Mouse (Mus musculus) midbrain, embryonic 16.5 days (tissue): ENCODE measurements at regions not wholly inside any gene's neighbourhood (a gene's known extent, or its start where the extent isn't known, plus 50 kb on each side); places are given as distances from the start of the nearest gene placed in this dataset.
"Not testable (repeated sequence)": the region's sequence is repeated elsewhere in the genome, so short reads cannot be mapped to it uniquely, and the experiment has no call there.

Source experiments
- ATAC-seq: fragments of 200-750 bp; cut with Nextera tagmentation; 2 replicates; pipeline ENCODE4 v1.8.0; 2017; ENCODE audit warnings: moderate TSS enrichment
- H3K27ac ChIP-seq: fragments of 300-500 bp; sonication (generic); 2 replicates; pipeline ENCODE4 v1.5.1; 2014; ENCODE audit warnings: mild to moderate bottlenecking, low read length, mixed read lengths
- H3K27me3 ChIP-seq: fragments of 300-500 bp; sonication (generic); 2 replicates; pipeline ENCODE4 v1.6.1; 2014; ENCODE audit warnings: low read depth, low read length, mixed read lengths; ENCODE audit not compliant: control insufficient read depth, insufficient read depth
- H3K36me3 ChIP-seq: fragments of 300-500 bp; sonication (generic); 2 replicates; pipeline ENCODE4 v1.6.1; 2014; ENCODE audit warnings: mild to moderate bottlenecking, low read length, moderate library complexity, mixed read lengths; ENCODE audit not compliant: control insufficient read depth, insufficient read depth
- H3K4me1 ChIP-seq: fragments of 300-500 bp; sonication (generic); 2 replicates; pipeline ENCODE4 v1.6.1; 2014; ENCODE audit warnings: mild to moderate bottlenecking, low read length, mixed read lengths; ENCODE audit not compliant: control insufficient read depth, insufficient read depth
- H3K4me2 ChIP-seq: fragments of 300-500 bp; sonication (generic); 2 replicates; pipeline ENCODE4 v1.6.1; 2014; ENCODE audit warnings: mild to moderate bottlenecking, low read length, mixed read lengths
- H3K4me3 ChIP-seq: fragments of 300-500 bp; sonication (generic); 2 replicates; pipeline ENCODE4 v1.5.1; 2014; ENCODE audit warnings: low read depth, mild to moderate bottlenecking, low read length, moderate library complexity, mixed read lengths
- H3K9ac ChIP-seq: fragments of 300-500 bp; sonication (generic); 2 replicates; pipeline ENCODE4 v1.6.1; 2014; ENCODE audit warnings: low read depth, low read length, mixed read lengths
- H3K9me3 ChIP-seq: fragments of 300-500 bp; sonication (generic); replicated peaks from 2 replicates; pipeline ENCODE4 v1.6.1; 2014; ENCODE audit warnings: mild to moderate bottlenecking, low read length, mixed read lengths; ENCODE audit not compliant: control insufficient read depth, poor library complexity, severe bottlenecking
- whole genome bisulfite sequencing: fragments of 180-500 bp; shearing (Covaris S2); extraction: QIAGEN DNeasy Blood & Tissue Kit; methylation state at CpG from one replicate; pipeline ENCODE4 v1.1.7; 2014; 5-methylcytosine and 5-hydroxymethylcytosine counted together

- Histone ChIP-seq H3K27me3 (no peaks in the 10 kb centered on the region), H3K4me3 (no peak overlapping the region), H3K4me1 (no peaks in the 10 kb centered on the region), H3K9ac (no peak overlapping the region), H3K4me2 (no peak overlapping the region), H3K36me3 (no peaks in the 10 kb centered on the region), H3K27ac (no peak overlapping the region), H3K9me3 (no peaks in the 10 kb centered on the region)
- WGBS = 87% methylated on average over 5 of the region's 5 CpGs
- ATAC-seq = no peak
Measured at GRCm38 (mm10) chr3:84390769-84391168, 84.1 kb upstream of the Trim2 start.

GRCm38 (mm10) chr3:84388486-84388885 lies 81.8 kb upstream of the Trim2 start:
- Histone ChIP-seq H3K9ac (no peak overlapping the region), H3K4me2 (no peak overlapping the region), H3K36me3 (no peaks in the 10 kb centered on the region), H3K4me3 (no peak overlapping the region), H3K27ac (no peak overlapping the region), H3K4me1 (no peaks in the 10 kb centered on the region), H3K9me3 (no peaks in the 10 kb centered on the region), H3K27me3 (no peaks in the 10 kb centered on the region)
- WGBS = 94% methylated on average over 6 of the region's 6 CpGs
- no peak for ATAC-seq

DNA sequence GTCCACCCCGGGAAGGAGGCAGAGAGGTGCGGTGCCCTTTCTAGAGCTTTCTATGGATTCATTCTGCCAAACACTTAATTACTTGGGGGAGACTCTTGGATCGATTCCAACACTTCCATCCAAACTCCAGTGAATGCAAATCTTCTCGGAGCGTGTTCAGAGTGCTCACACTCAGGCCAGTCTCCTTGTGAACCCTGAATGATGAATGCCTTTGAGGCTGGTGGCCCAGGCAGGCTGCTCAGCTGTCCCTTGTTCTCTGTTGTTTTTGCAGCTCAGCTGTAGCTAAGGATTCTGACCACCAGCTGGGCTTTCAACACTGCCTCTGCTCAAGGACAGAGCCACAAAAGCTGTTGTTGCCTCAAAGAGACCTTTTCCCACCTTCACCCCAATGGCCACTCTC lies 79.0 kb upstream of the Trim2 start:
- Histone ChIP-seq H3K4me2 (no peak overlapping the region), H3K27ac (no peak overlapping the region), H3K9me3 (no peaks in the 10 kb centered on the region), H3K4me1 (no peaks in the 10 kb centered on the region), H3K27me3 (no peaks in the 10 kb centered on the region), H3K36me3 (no peaks in the 10 kb centered on the region), H3K4me3 (no peak overlapping the region), H3K9ac (no peak overlapping the region)
- 40% methylated on average over 5 of the region's 5 CpGs for WGBS
- ATAC-seq = no peak

- H3K36me3 ChIP-seq = no peaks in the 10 kb centered on the region
- no peak overlapping the region for H3K27ac ChIP-seq
- H3K4me3 ChIP-seq = no peak overlapping the region
- no peaks in the 10 kb centered on the region for H3K4me1 ChIP-seq
- H3K9ac ChIP-seq = no peak overlapping the region
- H3K27me3 ChIP-seq = no peaks in the 10 kb centered on the region
- no peak for ATAC-seq
- 81% methylated on average over 3 of the region's 3 CpGs for WGBS
- no peak overlapping the region for H3K4me2 ChIP-seq
- H3K9me3 ChIP-seq = no peaks in the 10 kb centered on the region
Measured at GRCm38 (mm10) chr3:84383559-84383958, 76.9 kb upstream of the Trim2 start.

DNA sequence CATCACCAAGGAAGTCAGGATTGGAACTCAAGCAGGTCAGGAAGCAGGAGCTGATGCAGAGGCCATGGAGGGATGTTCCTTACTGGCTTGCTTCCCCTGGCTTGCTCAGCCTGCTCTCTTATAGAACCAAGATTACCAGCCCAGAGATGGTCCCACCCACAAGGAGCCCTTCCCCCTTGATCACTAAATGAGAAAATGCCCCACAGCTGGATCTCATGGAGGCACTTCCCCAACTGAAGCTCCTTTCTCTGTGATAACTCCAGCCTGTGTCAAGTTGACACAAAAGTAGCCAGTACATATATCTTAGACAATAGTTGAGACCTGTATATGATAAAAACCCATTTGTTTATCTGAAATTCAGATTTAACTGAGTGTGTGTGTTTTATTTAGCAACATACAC lies 76.4 kb upstream of the Trim2 start:
- H3K4me3 ChIP-seq, H3K27me3 ChIP-seq, H3K4me2 ChIP-seq, H3K9me3 ChIP-seq, H3K36me3 ChIP-seq, ATAC-seq, H3K4me1 ChIP-seq, H3K9ac ChIP-seq, H3K27ac ChIP-seq: not testable (repeated sequence)

DNA sequence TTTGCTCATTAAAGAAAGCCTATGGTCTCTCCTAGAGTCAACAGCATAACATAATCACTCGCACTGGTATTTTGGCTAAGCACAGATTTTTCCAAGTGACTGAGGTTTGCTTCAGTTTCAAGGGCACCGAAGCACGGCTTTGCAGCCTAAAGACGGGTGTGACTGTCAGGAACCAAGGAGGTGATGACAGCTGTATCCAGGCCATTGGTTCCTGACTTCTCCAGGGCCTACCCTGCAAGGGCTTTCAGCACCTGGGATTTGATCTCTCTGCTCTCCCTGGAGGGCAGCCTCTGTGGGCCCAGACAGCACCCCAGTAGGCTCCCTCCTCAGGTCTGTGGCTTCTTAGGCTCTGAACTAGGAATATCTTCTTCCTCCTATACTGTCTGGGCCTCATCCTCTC lies 75.3 kb upstream of the Trim2 start:
- 78% methylated on average over 4 of the region's 4 CpGs for WGBS

GRCm38 (mm10) chr3:84378987-84379556 lies 72.4 kb upstream of the Trim2 start:
- no peaks in the 10 kb centered on the region for H3K9me3 ChIP-seq
- 91% methylated on average over 4 of the region's 4 CpGs for WGBS
- no peaks in the 10 kb centered on the region for H3K36me3 ChIP-seq
- ATAC-seq = no peak
- H3K27ac ChIP-seq = no peak overlapping the region
- no peak overlapping the region for H3K4me2 ChIP-seq
- H3K4me3 ChIP-seq = no peak overlapping the region
- H3K9ac ChIP-seq = no peak overlapping the region
- H3K27me3 ChIP-seq = no peaks in the 10 kb centered on the region
- no peaks in the 10 kb centered on the region for H3K4me1 ChIP-seq

More for the DNA sequence above, 75.3 kb upstream of the Trim2 start:
- Histone ChIP-seq H3K4me1 (no peaks in the 10 kb centered on the region), H3K27ac (no peak overlapping the region), H3K9me3 (no peaks in the 10 kb centered on the region), H3K9ac (no peak overlapping the region), H3K4me2 (no peak overlapping the region), H3K4me3 (no peak overlapping the region), H3K27me3 (no peaks in the 10 kb centered on the region), H3K36me3 (no peaks in the 10 kb centered on the region)
- ATAC-seq = no peak

DNA sequence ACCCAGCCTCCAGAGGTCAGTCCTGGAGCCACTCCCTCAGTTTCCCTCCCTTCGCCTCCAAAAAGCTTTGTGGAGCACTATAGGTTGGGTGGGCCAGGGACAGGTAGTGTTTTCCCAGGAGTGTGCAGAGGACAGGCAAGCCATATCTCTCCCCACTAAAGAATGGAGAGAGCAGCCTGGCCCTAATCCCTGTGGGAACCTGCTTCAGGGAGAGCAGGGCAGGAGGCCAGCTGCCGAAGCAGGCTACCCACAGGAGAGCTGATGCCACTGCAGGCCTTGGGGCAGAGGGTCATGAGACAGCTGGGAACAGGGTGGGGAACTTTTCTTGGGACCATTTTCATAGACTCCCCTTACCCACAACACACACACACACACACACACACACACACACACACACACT lies 69.8 kb upstream of the Trim2 start:
- no peaks in the 10 kb centered on the region for H3K4me1 ChIP-seq
- ATAC-seq = 0 out of 2 replicates have a peak, but pooled peaks have one; percentile 39
- H3K27ac ChIP-seq = no peak overlapping the region
- no peak overlapping the region for H3K4me2 ChIP-seq
- H3K9ac ChIP-seq = no peak overlapping the region
- H3K27me3 ChIP-seq = no peaks in the 10 kb centered on the region
- H3K4me3 ChIP-seq = no peak overlapping the region
- H3K9me3 ChIP-seq = no peaks in the 10 kb centered on the region
- WGBS = 39% methylated on average over 2 of the region's 2 CpGs
- H3K36me3 ChIP-seq = no peaks in the 10 kb centered on the region

GRCm38 (mm10) chr3:84375832-84376231 lies 69.2 kb upstream of the Trim2 start:
- H3K27ac ChIP-seq = no peak overlapping the region
- no peak for ATAC-seq
- no peaks in the 10 kb centered on the region for H3K9me3 ChIP-seq
- no peaks in the 10 kb centered on the region for H3K4me1 ChIP-seq
- WGBS = 84% methylated on average over 4 of the region's 4 CpGs
- no peak overlapping the region for H3K4me2 ChIP-seq
- H3K4me3 ChIP-seq = no peak overlapping the region
- no peaks in the 10 kb centered on the region for H3K36me3 ChIP-seq
- no peak overlapping the region for H3K9ac ChIP-seq
- H3K27me3 ChIP-seq = no peaks in the 10 kb centered on the region
